Mouse (Mus musculus): ENCODE results near the gene 9130213A22Rik. TPM values are rescaled to one million over a fixed set of nuclear protein-coding genes. Genes with fewer than 3 reads are reported as not detected.

9130213A22Rik gene
- polyA plus RNA-seq, 1 experiment, result 1.3 TPM

DNA sequence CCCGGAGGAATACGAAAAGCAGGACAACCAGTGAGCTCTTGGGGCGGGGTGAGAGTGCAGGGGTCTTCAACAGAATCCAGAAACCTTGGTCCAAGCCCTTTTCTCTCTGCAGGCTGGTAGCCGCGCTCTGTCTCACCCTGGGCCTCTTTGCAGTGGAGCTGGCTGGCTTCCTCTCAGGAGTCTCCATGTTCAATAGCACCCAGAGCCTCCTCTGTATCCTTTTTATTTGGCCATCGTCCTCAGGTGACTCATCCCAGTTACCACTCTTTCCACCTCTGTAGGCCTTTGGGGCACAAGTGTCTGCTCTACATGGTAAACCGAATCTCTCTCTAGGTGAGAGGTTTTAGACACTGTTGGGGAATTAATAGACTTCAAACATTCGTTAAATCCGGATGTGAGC is 51.1 kb downstream of the 9130213A22Rik start:
- TF ChIP-seq POLR2A (IDR thresholded peaks at IDR 0.05; ENCODE audit: control insufficient read depth, extremely low read depth, insufficient read depth, low read length, poor library complexity), result no peak
- no peak for TF ChIP-seq CTCF (IDR thresholded peaks at IDR 0.05; ENCODE audit: borderline replicate concordance, control insufficient read depth, extremely low read depth, insufficient read depth, low read length, poor library complexity)
- H3K27ac ChIP-seq (ENCODE audit: control insufficient read depth, insufficient read depth, low read length), result no peak overlapping the region
- H3K4me3 ChIP-seq (ENCODE audit: control insufficient read depth, insufficient read depth, low read length), result peak overlapping the region; percentile 64
- DNase-seq, result no peak
- WGBS, result 52% methylated on average over 9 of the region's 9 CpGs
- H3K4me1 ChIP-seq (replicated peaks; ENCODE audit: control insufficient read depth, insufficient read depth, low read length), result peaks cover 20% of the 10 kb centered on the region
- H3K27me3 ChIP-seq (ENCODE audit: control insufficient read depth, insufficient read depth, low read length), result no peaks in the 10 kb centered on the region
- H3K36me3 ChIP-seq (ENCODE audit: control insufficient read depth, insufficient read depth, low read length), result no peaks in the 10 kb centered on the region

DNA sequence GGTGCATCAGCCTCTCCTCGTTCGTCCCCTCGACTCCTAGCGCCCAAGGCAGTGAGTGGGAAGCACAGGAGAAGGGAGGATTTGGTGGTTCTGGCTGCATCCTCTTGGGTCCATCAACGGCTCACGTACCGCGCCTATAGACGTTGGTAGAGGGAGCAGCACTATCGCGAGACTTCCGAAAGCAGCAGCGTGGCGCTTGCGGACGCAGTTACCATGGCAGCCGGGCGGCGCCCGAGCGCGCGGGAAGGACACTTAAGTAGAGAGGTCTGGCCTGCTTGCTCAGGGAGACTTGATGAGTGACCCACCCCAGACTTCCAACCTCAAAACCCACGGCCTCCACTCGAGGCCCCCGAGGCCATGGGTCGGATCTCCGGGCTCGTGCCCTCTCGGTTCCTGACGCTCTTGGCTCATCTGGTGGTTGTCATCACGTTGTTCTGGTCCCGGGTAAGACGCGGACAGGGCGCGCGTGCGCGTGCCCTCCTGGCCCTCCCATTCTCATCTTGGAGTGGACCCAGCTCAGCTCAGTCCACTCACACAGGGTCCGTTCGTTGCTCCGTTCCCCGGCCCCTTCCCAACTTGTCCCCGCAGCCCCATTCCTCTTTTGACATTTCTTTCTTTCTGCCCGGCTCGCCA is 51.7 kb downstream of the 9130213A22Rik start, which contains the start of gene Tmem107:
Tmem107 (plus strand) TSS at position 217 of the 633 bp plus-strand sequence.
- no peaks in the 10 kb centered on the region for H3K36me3 ChIP-seq (ENCODE audit: control insufficient read depth, insufficient read depth, low read length)
- H3K4me3 ChIP-seq (ENCODE audit: control insufficient read depth, insufficient read depth, low read length), result peak within 1 kb of the TSS; percentile 64
- peak; percentile 92 for DNase-seq
- H3K27ac ChIP-seq (ENCODE audit: control insufficient read depth, insufficient read depth, low read length), result peak within 1 kb of the TSS; percentile 46
- no peaks in the 10 kb centered on the region for H3K27me3 ChIP-seq (ENCODE audit: control insufficient read depth, insufficient read depth, low read length)
- TF ChIP-seq CTCF (IDR thresholded peaks at IDR 0.05; ENCODE audit: borderline replicate concordance, control insufficient read depth, extremely low read depth, insufficient read depth, low read length, poor library complexity) (no peak), POLR2A (IDR thresholded peaks at IDR 0.05; ENCODE audit: control insufficient read depth, extremely low read depth, insufficient read depth, low read length, poor library complexity) (peak; percentile 57; the same call in 1 of the 2 replicates)
- peaks cover 23% of the 10 kb centered on the region for H3K4me1 ChIP-seq (replicated peaks; ENCODE audit: control insufficient read depth, insufficient read depth, low read length)
- WGBS, result under 1% methylated on average over 47 of the region's 47 CpGs

DNA sequence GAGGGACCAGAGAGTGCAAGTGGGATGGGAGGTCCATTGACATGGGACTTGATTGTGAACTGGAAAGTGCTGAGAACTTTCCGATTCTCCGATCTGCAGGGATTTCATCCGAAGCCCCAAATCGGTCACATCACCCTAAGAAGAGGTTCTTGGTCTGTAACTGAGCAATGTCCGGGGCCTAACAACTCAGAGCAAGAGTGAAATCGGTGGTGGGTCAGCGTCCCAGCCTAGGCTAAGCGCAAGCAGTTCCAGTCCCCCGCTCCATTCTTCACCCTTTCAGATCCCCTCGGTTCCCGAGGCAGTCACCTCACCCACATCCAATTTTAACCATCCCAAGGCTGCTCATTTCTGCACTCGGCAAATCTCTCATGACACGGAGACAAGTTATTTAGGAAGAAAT is 52.3 kb downstream of the 9130213A22Rik start:
- peak overlapping the region; percentile 64 for H3K4me3 ChIP-seq (ENCODE audit: control insufficient read depth, insufficient read depth, low read length)
- WGBS, result 1% methylated on average over 13 of the region's 13 CpGs
- DNase-seq, result no peak
- H3K4me1 ChIP-seq (replicated peaks; ENCODE audit: control insufficient read depth, insufficient read depth, low read length), result peaks cover 23% of the 10 kb centered on the region
- no peaks in the 10 kb centered on the region for H3K36me3 ChIP-seq (ENCODE audit: control insufficient read depth, insufficient read depth, low read length)
- peak overlapping the region; percentile 46 for H3K27ac ChIP-seq (ENCODE audit: control insufficient read depth, insufficient read depth, low read length)
- TF ChIP-seq POLR2A (IDR thresholded peaks at IDR 0.05; ENCODE audit: control insufficient read depth, extremely low read depth, insufficient read depth, low read length, poor library complexity), result no peak
- no peak for TF ChIP-seq CTCF (IDR thresholded peaks at IDR 0.05; ENCODE audit: borderline replicate concordance, control insufficient read depth, extremely low read depth, insufficient read depth, low read length, poor library complexity)
- H3K27me3 ChIP-seq (ENCODE audit: control insufficient read depth, insufficient read depth, low read length), result no peaks in the 10 kb centered on the region

Other genes with a start within 250 kb of the 9130213A22Rik start
- 0.04 TPM in 1 of 2 replicates, not detected in the other for gene Rnf222, start 234.0 kb downstream of the 9130213A22Rik start, polyA plus RNA-seq (2012; rRNA removed)
- 869 and 1,133 TPM in 2 replicates for gene Rpl26, start 221.0 kb downstream of the 9130213A22Rik start, polyA plus RNA-seq (2012; rRNA removed)
- gene Odf4, start 195.5 kb downstream of the 9130213A22Rik start, polyA plus RNA-seq (2012; rRNA removed), result 0.24 TPM in 1 of 2 replicates, not detected in the other
- 8.5 and 14.9 TPM in 2 replicates for gene Arhgef15, start 165.1 kb downstream of the 9130213A22Rik start, polyA plus RNA-seq (2012; rRNA removed)
- gene Slc25a35, start 154.5 kb downstream of the 9130213A22Rik start, polyA plus RNA-seq (2012; rRNA removed), result 27.1 and 27.6 TPM in 2 replicates
- 22.0 and 28.0 TPM in 2 replicates for gene Rangrf, start 147.4 kb downstream of the 9130213A22Rik start, polyA plus RNA-seq (2012; rRNA removed)
- 28.5 and 43.0 TPM in 2 replicates for gene Pfas, start 114.1 kb downstream of the 9130213A22Rik start, polyA plus RNA-seq (2012; rRNA removed)
- 57.8 and 64.4 TPM in 2 replicates for gene Ctc1, start 106.7 kb downstream of the 9130213A22Rik start, polyA plus RNA-seq (2012; rRNA removed)
- 192 and 276 TPM in 2 replicates for gene Aurkb, start 76.9 kb downstream of the 9130213A22Rik start, polyA plus RNA-seq (2012; rRNA removed)
- 18.0 TPM in 2 replicates for gene Borcs6, start 62.9 kb downstream of the 9130213A22Rik start, polyA plus RNA-seq (2012; rRNA removed)
- gene Tmem107, start 51.8 kb downstream of the 9130213A22Rik start, polyA plus RNA-seq (2012; rRNA removed), result 31.1 and 33.0 TPM in 2 replicates
- gene Vamp2, start 34.1 kb downstream of the 9130213A22Rik start, polyA plus RNA-seq (2012; rRNA removed), result 159 and 175 TPM in 2 replicates
- 28.0 and 29.6 TPM in 2 replicates for gene Per1, start 27.4 kb downstream of the 9130213A22Rik start, polyA plus RNA-seq (2012; rRNA removed)
- gene Hes7, start 2.2 kb downstream of the 9130213A22Rik start, polyA plus RNA-seq (2012; rRNA removed), result 0.69 and 1.1 TPM in 2 replicates
- gene Aloxe3, start 3.3 kb upstream of the 9130213A22Rik start, polyA plus RNA-seq (2012; rRNA removed), result 2.0 and 2.5 TPM in 2 replicates
- 1.00 and 1.1 TPM in 2 replicates for gene Alox12b, start 34.4 kb upstream of the 9130213A22Rik start, polyA plus RNA-seq (2012; rRNA removed)
- gene Alox8, start 75.3 kb upstream of the 9130213A22Rik start, polyA plus RNA-seq (2012; rRNA removed), result 0.43 and 0.57 TPM in 2 replicates
- 0.26 and 0.40 TPM in 2 replicates for gene Gucy2e, start 114.4 kb upstream of the 9130213A22Rik start, polyA plus RNA-seq (2012; rRNA removed)
- 41.5 and 43.8 TPM in 2 replicates for gene Cntrob, start 201.2 kb upstream of the 9130213A22Rik start, polyA plus RNA-seq (2012; rRNA removed)
- gene Trappc1, start 201.4 kb upstream of the 9130213A22Rik start, polyA plus RNA-seq (2012; rRNA removed), result 50.6 and 62.5 TPM in 2 replicates
- 2.9 and 3.5 TPM in 2 replicates for gene Kcnab3, start 203.7 kb upstream of the 9130213A22Rik start, polyA plus RNA-seq (2012; rRNA removed)
- gene Rnf227, start 217.9 kb upstream of the 9130213A22Rik start, polyA plus RNA-seq (2012; rRNA removed), result 3.3 and 4.1 TPM in 2 replicates
- gene Chd3, start 246.8 kb upstream of the 9130213A22Rik start, polyA plus RNA-seq (2012; rRNA removed), result 278 and 280 TPM in 2 replicates